Mouse (Mus musculus) small intestine, adult 2 months (tissue): ENCODE results near the gene Trim25.

Experiments
- CTCF ChIP-seq: fragments of 200-500 bp; IDR thresholded peaks from 2 replicates; pipeline ENCODE4 v1.5.1; 2012; ENCODE audit warnings: low read depth, mild to moderate bottlenecking, control low read depth, inconsistent platforms, low read length, moderate library complexity, mixed read lengths; ENCODE audit not compliant: insufficient replicate concordance, insufficient read length; ENCODE audit errors: extremely low read depth
- POLR2A ChIP-seq: fragments of 200-500 bp; IDR thresholded peaks from 2 replicates; pipeline ENCODE4 v1.6.1; 2012; ENCODE audit warnings: low read depth, mild to moderate bottlenecking, control low read depth, inconsistent platforms, low read length, moderate library complexity

DNA sequence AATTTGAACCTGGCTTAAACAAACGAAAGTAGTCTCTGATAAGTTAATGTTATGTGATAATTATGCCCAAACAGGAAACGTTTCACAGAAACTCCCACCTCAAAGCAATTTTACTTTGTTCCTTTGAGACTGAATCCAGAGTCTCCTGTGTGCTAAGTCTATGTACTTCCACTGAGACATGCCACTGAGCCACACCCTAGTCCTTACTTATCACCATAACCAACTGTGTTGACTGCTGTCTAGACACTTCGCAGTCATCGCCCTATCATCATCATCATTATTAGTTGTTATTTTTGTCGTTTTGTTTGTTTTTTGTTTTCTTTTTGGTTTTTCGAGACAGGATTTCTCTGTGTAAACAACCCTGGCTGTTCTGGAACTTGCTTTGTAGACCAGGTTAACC, 65.1 kb downstream of the Trim25 start:
- TF ChIP-seq CTCF (no peak), POLR2A (no peak)
